Mouse (Mus musculus): ENCODE results near the gene Add3.

DNA sequence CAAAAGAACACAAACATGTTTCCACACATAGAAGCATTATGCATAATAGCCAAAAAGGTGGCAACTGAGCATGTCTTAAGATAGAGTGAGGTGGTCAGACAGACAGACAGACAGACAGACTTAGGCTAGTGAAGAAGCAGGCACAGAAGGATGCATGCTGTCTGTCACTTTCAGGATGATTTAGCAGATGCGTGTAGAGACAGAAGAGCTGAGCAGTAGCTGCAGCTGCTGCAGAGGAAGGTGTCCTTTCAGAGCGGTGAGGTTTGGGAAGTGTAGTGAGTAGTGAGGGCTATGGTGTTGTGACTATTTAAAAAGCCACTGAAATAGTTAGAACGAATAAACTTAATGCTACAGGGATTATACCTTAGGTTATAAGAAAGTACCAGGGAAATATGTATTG, 13.9 kb downstream of the Add3 start:
- TF ChIP-seq CTCF (IDR thresholded peaks at IDR 0.05; ENCODE audit: low read depth, low read length) (no peak), POLR2A (IDR thresholded peaks at IDR 0.05; ENCODE audit: borderline replicate concordance, low read depth, low read length) (no peak)
